Mouse (Mus musculus) liver, adult 2 months (tissue): Measurements from ENCODE around the gene 4933428G20Rik. TPM values are rescaled to one million over a fixed set of nuclear protein-coding genes. Genes with fewer than 3 reads are reported as not detected.

ENCODE experiments used
- DNase-seq: peaks from one replicate; pipeline ENCODE4 v3.0.0-alpha.2; 2011; ENCODE audit warnings: low read depth, low spot score; ENCODE audit errors: extremely low read depth
- H3K27ac ChIP-seq: fragments of 200-500 bp; replicated peaks from 2 replicates; pipeline ENCODE4 v1.5.1; 2012; ENCODE audit warnings: low read depth, mild to moderate bottlenecking, control low read depth, inconsistent platforms, low read length; ENCODE audit not compliant: insufficient read depth
- H3K27me3 ChIP-seq: fragments of 200-500 bp; 2 replicates; pipeline ENCODE4 v1.6.1; 2012; ENCODE audit warnings: mild to moderate bottlenecking, moderate library complexity, low read length, inconsistent platforms; ENCODE audit not compliant: control insufficient read depth, insufficient read depth
- H3K36me3 ChIP-seq: fragments of 200-500 bp; 2 replicates; pipeline ENCODE4 v1.6.1; 2012; ENCODE audit warnings: low read length, inconsistent platforms; ENCODE audit not compliant: control insufficient read depth, insufficient read depth
- H3K4me1 ChIP-seq: fragments of 200-500 bp; 2 replicates; pipeline ENCODE4 v1.6.1; 2011; ENCODE audit warnings: low read length; ENCODE audit not compliant: control insufficient read depth, insufficient read depth
- H3K4me3 ChIP-seq: fragments of 200-500 bp; 2 replicates; pipeline ENCODE4 v1.5.1; 2011; ENCODE audit warnings: low read depth, mild to moderate bottlenecking, control low read depth, low read length, moderate library complexity; ENCODE audit not compliant: insufficient read depth
- H3K79me2 ChIP-seq: fragments of 200-500 bp; 2 replicates; pipeline ENCODE4 v1.6.1; 2012; ENCODE audit warnings: inconsistent platforms, mild to moderate bottlenecking, low read length, moderate library complexity; ENCODE audit not compliant: control insufficient read depth, insufficient read depth
- H3K9ac ChIP-seq: fragments of 200-500 bp; 2 replicates; pipeline ENCODE4 v1.6.1; 2012; ENCODE audit warnings: low read depth, mild to moderate bottlenecking, control low read depth, inconsistent platforms, low read length
- CTCF ChIP-seq: fragments of 200-500 bp; IDR thresholded peaks from 2 replicates; pipeline ENCODE4 v1.5.1; 2011; ENCODE audit warnings: low read depth, low read length, control low read depth
- POLR2A ChIP-seq: fragments of 200-500 bp; IDR thresholded peaks from 2 replicates; pipeline ENCODE4 v1.6.1; 2011; ENCODE audit warnings: low read length, control low read depth; ENCODE audit not compliant: insufficient read depth; ENCODE audit errors: extremely low read depth
- WGBS: fragments of 180-500 bp; shearing (Covaris S2); methylation state at CpG from one replicate; pipeline ENCODE4 v1.1.7; 2018; 5-methylcytosine and 5-hydroxymethylcytosine counted together
- polyA plus RNA-seq: library from polyadenylated mRNA; depleted of rRNA; stranded (reverse); fragments of >200 nt; gene quantifications from 2 replicates; pipeline ENCODE4 v1.2.3, GENCODE M21; 2012
- total RNA-seq: library from RNA; depleted of rRNA; stranded (reverse); fragments of >200 nt; gene quantifications from 2 replicates; pipeline ENCODE4 v1.2.3, GENCODE M21; 2014

The 4933428G20Rik gene
- total and polyA plus RNA-seq, 2 experiments = not detected

- Histone ChIP-seq H3K9ac (no peak overlapping the region), H3K4me3 (no peak overlapping the region), H3K4me1 (no peaks in the 10 kb centered on the region), H3K27ac (no peak overlapping the region), H3K36me3 (peaks cover 9% of the 10 kb centered on the region), H3K79me2 (peaks cover 4% of the 10 kb centered on the region; the same call in 1 of the 2 replicates), H3K27me3 (no peaks in the 10 kb centered on the region)
- DNase-seq = no peak
- TF ChIP-seq POLR2A (no peak), CTCF (no peak)
- WGBS = 32% methylated on average over 7 of the region's 7 CpGs
Observed at GRCm38 (mm10) chr11:97477431-97477830, 22.7 kb downstream of the 4933428G20Rik start.

GRCm38 (mm10) chr11:97476334-97477095, 23.6 kb downstream of the 4933428G20Rik start:
- Histone ChIP-seq H3K9ac (no peak overlapping the region), H3K4me1 (no peaks in the 10 kb centered on the region), H3K36me3 (peaks cover 4% of the 10 kb centered on the region), H3K79me2 (peaks cover 4% of the 10 kb centered on the region; the same call in 1 of the 2 replicates), H3K27ac (no peak overlapping the region), H3K27me3 (no peaks in the 10 kb centered on the region), H3K4me3 (no peak overlapping the region)
- 69% methylated on average over 8 of the region's 8 CpGs for WGBS
- DNase-seq = no peak
- peak; percentile 54 for TF ChIP-seq CTCF
- TF ChIP-seq POLR2A = no peak

DNA sequence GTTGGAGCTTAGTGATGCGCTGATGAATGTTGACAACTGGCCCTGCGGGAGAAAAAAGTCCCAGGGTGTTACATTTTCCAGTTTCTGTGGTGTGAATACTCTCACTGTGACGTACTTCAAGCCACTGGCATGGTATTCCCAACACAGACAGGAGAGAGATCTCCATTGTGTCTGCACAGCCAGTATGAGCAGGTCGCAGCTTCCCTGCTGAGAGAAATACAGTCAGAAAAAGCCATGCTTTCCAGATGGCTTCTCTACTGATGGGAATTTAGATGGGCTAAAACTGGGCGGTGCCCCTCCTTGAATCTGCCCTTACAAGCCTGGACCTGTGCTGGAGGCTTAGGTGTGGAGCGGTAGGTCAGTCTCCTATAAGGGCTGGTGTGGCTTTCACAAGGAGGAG, 28.9 kb downstream of the 4933428G20Rik start:
- Histone ChIP-seq H3K9ac (no peak overlapping the region), H3K79me2 (no peaks in the 10 kb centered on the region; the same call in 1 of the 2 replicates), H3K4me3 (no peak overlapping the region), H3K27me3 (no peaks in the 10 kb centered on the region), H3K4me1 (no peaks in the 10 kb centered on the region), H3K27ac (no peak overlapping the region), H3K36me3 (no peaks in the 10 kb centered on the region; the same call in none of the 2 replicates)
- WGBS = 91% methylated on average over 6 of the region's 6 CpGs
- no peak for TF ChIP-seq POLR2A
- no peak for TF ChIP-seq CTCF
- DNase-seq = no peak

DNA sequence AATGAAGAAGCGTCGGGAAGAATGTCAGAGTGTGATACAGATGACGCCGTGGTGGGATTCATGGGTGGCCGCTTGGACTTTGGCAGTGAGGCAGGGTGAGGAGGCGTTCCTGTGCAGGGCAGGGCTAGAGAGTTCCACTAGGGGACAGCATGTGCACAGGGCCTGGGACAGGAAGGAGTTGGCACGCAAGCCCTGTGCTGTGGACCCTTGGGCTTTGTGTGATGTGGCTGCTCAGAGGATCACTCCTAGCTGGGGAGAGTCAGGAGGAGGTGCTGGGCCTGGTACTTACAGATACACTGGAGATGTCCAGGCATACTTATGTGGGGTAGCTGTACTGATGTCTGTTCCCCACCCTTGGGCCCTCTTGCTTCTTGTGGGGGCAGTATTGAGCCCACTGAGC, 30.3 kb downstream of the 4933428G20Rik start:
- Histone ChIP-seq H3K36me3 (no peaks in the 10 kb centered on the region; the same call in 1 of the 2 replicates), H3K79me2 (no peaks in the 10 kb centered on the region; the same call in 1 of the 2 replicates), H3K27me3 (no peaks in the 10 kb centered on the region), H3K4me1 (no peaks in the 10 kb centered on the region), H3K4me3 (no peak overlapping the region), H3K27ac (no peak overlapping the region), H3K9ac (no peak overlapping the region)
- TF ChIP-seq CTCF (no peak), POLR2A (no peak)
- no peak for DNase-seq
- WGBS = 93% methylated on average over 7 of the region's 7 CpGs

- WGBS = 54% methylated on average over 14 of the region's 14 CpGs
- TF ChIP-seq CTCF = peak; percentile 77
- no peak for TF ChIP-seq POLR2A
- no peak overlapping the region for H3K4me3 ChIP-seq
- DNase-seq = peak; percentile 61
- H3K9ac ChIP-seq = no peak overlapping the region
- no peak overlapping the region for H3K27ac ChIP-seq
- no peaks in the 10 kb centered on the region for H3K27me3 ChIP-seq
- no peaks in the 10 kb centered on the region; the same call in 1 of the 2 replicates for H3K79me2 ChIP-seq
- no peaks in the 10 kb centered on the region for H3K4me1 ChIP-seq
- no peaks in the 10 kb centered on the region; the same call in 1 of the 2 replicates for H3K36me3 ChIP-seq
Observed at GRCm38 (mm10) chr11:97468639-97469287, 31.4 kb downstream of the 4933428G20Rik start.
